Mouse (Mus musculus): ENCODE measurements around the gene Ppp1cc. TPM values are rescaled to one million over a fixed set of nuclear protein-coding genes. Genes with fewer than 3 reads are reported as not detected.

Ppp1cc gene
- polyA plus RNA-seq, 1 experiment from 2014 or later, result 137 TPM

DNA sequence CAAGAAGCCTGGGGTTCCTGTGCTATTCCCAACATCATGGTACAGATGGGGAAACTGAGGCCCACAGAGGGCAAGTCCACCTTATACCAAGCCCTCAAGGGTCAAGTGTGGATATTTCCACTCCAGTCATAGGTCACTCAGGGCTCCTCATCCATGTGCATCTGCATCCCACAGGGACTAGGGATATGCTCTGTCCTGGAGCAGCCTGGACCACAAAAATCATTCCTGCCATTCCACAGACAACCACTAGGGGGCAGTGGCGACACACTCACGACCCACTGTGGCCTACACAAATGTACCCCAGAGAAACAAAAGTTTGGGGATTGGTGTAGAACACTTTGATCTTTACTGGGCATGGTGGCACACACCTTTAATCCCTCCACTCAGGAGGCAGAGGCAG, 43.9 kb upstream of the Ppp1cc start:
- no peak overlapping the region for H3K9ac ChIP-seq (replicated peaks; ENCODE audit: low read depth)
- no peaks in the 10 kb centered on the region for H3K4me1 ChIP-seq (ENCODE audit: insufficient read depth, low read depth, low read length)
- TF ChIP-seq EP300 (IDR thresholded peaks at IDR 0.05) (no peak), CTCF (IDR thresholded peaks at IDR 0.05) (peak; percentile 97)
- H3K4me3 ChIP-seq (ENCODE audit: low read depth, low read length), result no peak overlapping the region
- ATAC-seq, result peak; percentile 41; the same call in 1 of the 2 replicates
- H3K4me2 ChIP-seq (replicated peaks; ENCODE audit: low read depth, low read length), result no peak overlapping the region
- no peaks in the 10 kb centered on the region for H3K27me3 ChIP-seq (replicated peaks; ENCODE audit: insufficient read depth, low read length)
- no peak overlapping the region for H3K27ac ChIP-seq (ENCODE audit: low read length)
- H3K9me3 ChIP-seq (ENCODE audit: low read length), result no peaks in the 10 kb centered on the region
- 4% methylated on average over 2 of the region's 2 CpGs for whole genome bisulfite sequencing
- DNase-seq (ENCODE audit: low spot score), result no peak
- no peaks in the 10 kb centered on the region for H3K36me3 ChIP-seq (ENCODE audit: insufficient read depth, low read length)

DNA sequence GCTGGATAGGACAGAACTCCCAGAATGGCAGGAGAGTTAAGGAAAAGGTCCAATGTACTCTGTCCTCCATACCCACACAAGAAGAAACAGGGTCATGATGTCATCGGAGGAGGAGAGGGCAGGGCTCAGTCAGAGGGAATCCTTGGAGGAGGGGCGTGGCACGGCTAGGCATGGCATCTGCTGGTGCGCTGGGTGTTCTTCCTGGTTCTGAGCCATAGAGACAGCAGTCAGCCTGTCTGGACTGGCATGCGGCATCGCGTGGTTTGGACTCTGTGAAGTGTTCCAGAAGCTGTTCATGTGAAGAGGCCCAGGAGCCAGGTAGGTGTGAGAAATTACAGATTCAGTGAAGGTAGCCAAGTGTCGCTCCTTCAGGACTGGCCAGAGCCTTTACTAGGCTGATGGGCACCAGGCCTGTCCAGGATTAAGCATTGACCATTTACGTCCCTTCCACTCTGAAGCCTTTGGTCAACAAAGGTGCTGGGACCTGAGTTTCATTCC, 42.8 kb upstream of the Ppp1cc start:
- Histone ChIP-seq H3K4me2 (replicated peaks; ENCODE audit: low read depth, low read length) (no peak overlapping the region), H3K36me3 (ENCODE audit: insufficient read depth, low read length) (no peaks in the 10 kb centered on the region), H3K9me3 (ENCODE audit: low read length) (no peaks in the 10 kb centered on the region), H3K9ac (replicated peaks; ENCODE audit: low read depth) (no peak overlapping the region), H3K4me1 (ENCODE audit: insufficient read depth, low read depth, low read length) (no peaks in the 10 kb centered on the region), H3K4me3 (ENCODE audit: low read depth, low read length) (no peak overlapping the region), H3K27ac (ENCODE audit: low read length) (no peak overlapping the region), H3K27me3 (replicated peaks; ENCODE audit: insufficient read depth, low read length) (no peaks in the 10 kb centered on the region)
- WGBS, result 91% methylated on average over 9 of the region's 9 CpGs
- DNase-seq (ENCODE audit: low spot score) (no peak), ATAC-seq (no peak)
- TF ChIP-seq EP300 (IDR thresholded peaks at IDR 0.05) (no peak), CTCF (IDR thresholded peaks at IDR 0.05) (no peak)

DNA sequence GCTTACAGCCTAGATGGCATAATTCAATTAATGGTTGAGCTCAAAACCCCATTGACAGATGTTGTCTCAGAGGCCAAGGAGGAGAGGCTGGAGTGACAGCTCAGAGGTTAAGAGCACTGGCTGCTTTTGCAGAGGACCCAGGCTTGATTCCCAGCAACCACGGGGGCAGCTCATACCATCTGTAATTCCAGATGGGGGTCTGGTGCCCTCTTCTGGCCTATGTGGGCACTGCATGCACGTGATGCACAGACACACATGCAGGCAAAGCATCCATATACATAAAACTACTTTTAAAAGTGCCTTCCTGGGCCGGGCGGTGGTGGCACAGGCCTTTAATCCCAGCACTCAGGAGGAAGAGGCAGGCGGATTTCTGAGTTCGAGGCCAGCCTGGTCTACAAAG, 41.8 kb upstream of the Ppp1cc start:
- peak; percentile 48 for TF ChIP-seq CTCF (IDR thresholded peaks at IDR 0.05)
- TF ChIP-seq EP300 (IDR thresholded peaks at IDR 0.05), result no peak
- no peak overlapping the region for H3K4me2 ChIP-seq (replicated peaks; ENCODE audit: low read depth, low read length)
- H3K27ac ChIP-seq (ENCODE audit: low read length), result no peak overlapping the region
- ATAC-seq (no peak), DNase-seq (ENCODE audit: low spot score) (no peak)
- no peaks in the 10 kb centered on the region for H3K4me1 ChIP-seq (ENCODE audit: insufficient read depth, low read depth, low read length)
- H3K27me3 ChIP-seq (replicated peaks; ENCODE audit: insufficient read depth, low read length), result no peaks in the 10 kb centered on the region
- no peaks in the 10 kb centered on the region for H3K36me3 ChIP-seq (ENCODE audit: insufficient read depth, low read length)
- H3K9ac ChIP-seq (replicated peaks; ENCODE audit: low read depth), result no peak overlapping the region
- H3K9me3 ChIP-seq (ENCODE audit: low read length), result no peaks in the 10 kb centered on the region
- H3K4me3 ChIP-seq (ENCODE audit: low read depth, low read length), result no peak overlapping the region
- WGBS, result 81% methylated on average over 6 of the region's 6 CpGs

DNA sequence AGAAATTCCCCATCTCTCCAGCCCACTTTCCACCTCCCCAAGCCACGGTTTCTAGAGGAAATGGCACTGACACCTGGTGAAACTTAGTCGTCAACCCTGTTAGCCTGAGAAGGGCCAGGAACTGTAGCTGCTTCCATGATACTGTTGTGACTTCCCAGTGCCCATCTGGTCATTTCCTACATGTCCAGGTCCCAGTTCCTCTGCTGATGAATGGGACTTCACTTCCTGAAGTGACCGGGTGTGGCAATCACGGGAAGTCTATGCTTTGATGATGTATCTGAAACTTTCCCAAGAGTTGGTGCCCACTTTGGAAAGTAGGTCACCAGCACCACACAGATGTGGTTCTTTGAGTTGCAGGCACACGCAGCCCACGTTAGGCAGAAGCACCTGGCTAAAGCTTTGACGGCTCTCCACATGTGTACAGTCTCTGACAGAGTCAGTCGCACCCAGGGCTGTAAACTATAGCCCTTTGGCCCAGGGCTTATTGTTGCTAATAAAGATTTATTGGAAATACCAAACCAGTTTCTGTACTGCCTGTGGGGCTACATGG, 32.8 kb upstream of the Ppp1cc start:
- Histone ChIP-seq H3K36me3 (ENCODE audit: insufficient read depth, low read length) (no peaks in the 10 kb centered on the region), H3K9ac (replicated peaks; ENCODE audit: low read depth) (no peak overlapping the region), H3K9me3 (ENCODE audit: low read length) (no peaks in the 10 kb centered on the region), H3K4me2 (replicated peaks; ENCODE audit: low read depth, low read length) (no peak overlapping the region), H3K27ac (ENCODE audit: low read length) (no peak overlapping the region), H3K27me3 (replicated peaks; ENCODE audit: insufficient read depth, low read length) (no peaks in the 10 kb centered on the region), H3K4me1 (ENCODE audit: insufficient read depth, low read depth, low read length) (no peaks in the 10 kb centered on the region), H3K4me3 (ENCODE audit: low read depth, low read length) (no peak overlapping the region)
- TF ChIP-seq CTCF (IDR thresholded peaks at IDR 0.05) (peak; percentile 43), EP300 (IDR thresholded peaks at IDR 0.05) (peak; percentile 57; the same call in 1 of the 2 replicates)
- ATAC-seq (peak; percentile 59; the same call in 1 of the 2 replicates), DNase-seq (ENCODE audit: low spot score) (peak; percentile 55)
- WGBS, result 53% methylated on average over 8 of the region's 8 CpGs

DNA sequence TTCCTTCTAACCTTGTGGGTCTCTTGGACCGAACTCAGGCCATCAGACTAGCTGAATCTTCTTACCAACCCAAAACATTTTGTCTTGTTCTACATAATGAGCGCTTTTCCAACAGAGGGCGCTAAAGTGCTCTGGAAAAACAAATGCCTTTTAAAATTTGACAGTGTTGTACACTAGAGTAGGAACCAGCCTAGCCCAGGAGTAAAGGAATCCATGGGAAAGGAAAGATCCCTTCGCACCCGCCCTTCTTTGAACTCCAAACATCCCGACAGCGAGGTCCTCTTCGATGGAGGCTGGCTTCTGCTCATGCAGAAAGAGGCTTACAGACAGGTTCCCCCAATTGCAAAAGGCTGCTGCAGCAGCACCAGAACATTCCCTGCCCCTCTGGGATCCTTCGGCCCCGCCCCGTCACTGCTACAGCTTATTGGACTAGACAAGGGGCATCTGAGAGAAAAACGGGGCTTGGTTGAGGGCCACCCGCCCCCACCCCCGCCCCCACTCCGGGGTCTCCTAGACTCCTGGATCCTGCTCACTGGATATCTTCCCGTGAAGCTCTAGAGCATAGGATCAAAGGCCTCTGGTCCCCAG, 28.9 kb upstream of the Ppp1cc start:
- no peak overlapping the region for H3K4me3 ChIP-seq (ENCODE audit: low read depth, low read length)
- H3K27ac ChIP-seq (ENCODE audit: low read length), result no peak overlapping the region
- 32% methylated on average over 16 of the region's 16 CpGs for WGBS
- no peaks in the 10 kb centered on the region for H3K36me3 ChIP-seq (ENCODE audit: insufficient read depth, low read length)
- H3K27me3 ChIP-seq (replicated peaks; ENCODE audit: insufficient read depth, low read length), result no peaks in the 10 kb centered on the region
- no peak for TF ChIP-seq EP300 (IDR thresholded peaks at IDR 0.05)
- peak; percentile 82 for TF ChIP-seq CTCF (IDR thresholded peaks at IDR 0.05)
- H3K9ac ChIP-seq (replicated peaks; ENCODE audit: low read depth), result no peak overlapping the region
- DNase-seq (ENCODE audit: low spot score) (peak; percentile 91), ATAC-seq (peak; percentile 43; the same call in 1 of the 2 replicates)
- H3K9me3 ChIP-seq (ENCODE audit: low read length), result no peaks in the 10 kb centered on the region
- peaks cover 7% of the 10 kb centered on the region; the same call in 1 of the 2 replicates for H3K4me1 ChIP-seq (ENCODE audit: insufficient read depth, low read depth, low read length)
- H3K4me2 ChIP-seq (replicated peaks; ENCODE audit: low read depth, low read length), result no peak overlapping the region

DNA sequence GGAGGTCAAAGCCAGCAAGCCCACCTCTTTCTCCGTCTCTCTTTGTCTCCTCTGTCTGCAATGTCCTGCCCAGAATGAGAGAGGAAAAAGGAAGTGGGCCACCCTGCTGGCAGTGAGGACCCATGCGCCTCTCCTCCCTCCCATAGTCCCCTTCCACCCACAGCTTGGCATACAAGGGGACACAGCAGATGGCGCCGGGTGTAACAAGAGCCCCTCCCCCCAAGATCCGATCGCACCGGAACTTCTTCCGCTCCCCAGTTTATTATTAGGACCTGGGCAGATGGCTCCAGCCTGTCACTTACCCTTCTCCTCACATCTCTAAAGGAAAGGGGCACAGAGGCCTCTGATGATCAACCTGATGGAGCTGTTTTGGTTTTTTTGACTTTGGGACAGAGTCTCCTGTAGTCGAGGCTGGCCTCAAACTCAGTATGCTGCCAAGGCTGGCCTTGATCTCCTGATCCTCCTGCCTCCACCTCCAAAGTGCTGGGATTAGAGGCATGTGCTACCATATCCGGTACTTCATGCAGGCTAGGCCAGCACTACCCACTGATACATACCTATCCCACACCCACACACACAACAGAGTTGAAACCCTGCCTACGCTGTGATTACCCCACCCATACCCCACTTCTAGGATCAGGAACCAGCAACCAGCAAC, 27.6 kb upstream of the Ppp1cc start:
- H3K27ac ChIP-seq (ENCODE audit: low read length), result no peak overlapping the region
- no peak for DNase-seq (ENCODE audit: low spot score)
- no peak overlapping the region for H3K9ac ChIP-seq (replicated peaks; ENCODE audit: low read depth)
- no peak for ATAC-seq
- peaks cover 7% of the 10 kb centered on the region; the same call in 1 of the 2 replicates for H3K4me1 ChIP-seq (ENCODE audit: insufficient read depth, low read depth, low read length)
- no peaks in the 10 kb centered on the region for H3K36me3 ChIP-seq (ENCODE audit: insufficient read depth, low read length)
- no peak overlapping the region for H3K4me3 ChIP-seq (ENCODE audit: low read depth, low read length)
- no peaks in the 10 kb centered on the region for H3K27me3 ChIP-seq (replicated peaks; ENCODE audit: insufficient read depth, low read length)
- TF ChIP-seq EP300 (IDR thresholded peaks at IDR 0.05) (no peak), CTCF (IDR thresholded peaks at IDR 0.05) (no peak)
- no peak overlapping the region for H3K4me2 ChIP-seq (replicated peaks; ENCODE audit: low read depth, low read length)
- 75% methylated on average over 11 of the region's 11 CpGs for WGBS
- no peaks in the 10 kb centered on the region for H3K9me3 ChIP-seq (ENCODE audit: low read length)

All from lung, postnatal 0 days (tissue).